Mouse (Mus musculus) neural tube, embryonic 11.5 days (tissue): ENCODE data around the gene Nfatc3. TPM values are rescaled to one million over a fixed set of nuclear protein-coding genes. Genes with fewer than 3 reads are reported as not detected.

ENCODE experiments used
- ATAC-seq: fragments of 200-750 bp; cut with Nextera tagmentation; 2 replicates; pipeline ENCODE4 v1.8.0; 2017; ENCODE audit warnings: moderate number of reproducible peaks, mild to moderate bottlenecking, moderate TSS enrichment, moderate library complexity; ENCODE audit not compliant: insufficient read depth, low FRiP score, low TSS enrichment
- DNase-seq: peaks from one replicate; pipeline ENCODE4 v3.0.0-alpha.2; 2015; ENCODE audit warnings: low spot score
- H3K27ac ChIP-seq: fragments of 300-500 bp; sonication (generic); 2 replicates; pipeline ENCODE4 v1.5.1; 2014; ENCODE audit warnings: low read depth, mild to moderate bottlenecking, low read length
- H3K27me3 ChIP-seq: fragments of 300-500 bp; sonication (generic); 2 replicates; pipeline ENCODE4 v1.6.1; 2014; ENCODE audit warnings: mild to moderate bottlenecking, low read length, mixed read lengths; ENCODE audit not compliant: control insufficient read depth, insufficient read depth
- H3K36me3 ChIP-seq: fragments of 300-500 bp; sonication (generic); 2 replicates; pipeline ENCODE4 v1.6.1; 2014; ENCODE audit warnings: mild to moderate bottlenecking, low read length, moderate library complexity, mixed read lengths; ENCODE audit not compliant: control insufficient read depth, insufficient read depth
- H3K4me1 ChIP-seq: fragments of 300-500 bp; sonication (generic); 2 replicates; pipeline ENCODE4 v1.6.1; 2014; ENCODE audit warnings: low read length, mixed read lengths; ENCODE audit not compliant: control insufficient read depth, insufficient read depth
- H3K4me2 ChIP-seq: fragments of 300-500 bp; sonication (generic); 2 replicates; pipeline ENCODE4 v1.6.1; 2014; ENCODE audit warnings: low read depth, mild to moderate bottlenecking, moderate library complexity
- H3K4me3 ChIP-seq: fragments of 300-500 bp; sonication (generic); 2 replicates; pipeline ENCODE4 v1.5.1; 2014; ENCODE audit warnings: low read depth, low read length
- H3K9ac ChIP-seq: fragments of 300-500 bp; sonication (generic); 2 replicates; pipeline ENCODE4 v1.6.1; 2014; ENCODE audit warnings: mild to moderate bottlenecking, low read length
- H3K9me3 ChIP-seq: fragments of 300-500 bp; sonication (generic); 2 replicates; pipeline ENCODE4 v1.6.1; 2016; ENCODE audit warnings: low read length; ENCODE audit not compliant: control insufficient read depth
- WGBS: fragments of 180-500 bp; shearing (Covaris S2); extraction: QIAGEN DNeasy Blood & Tissue Kit; methylation state at CpG from one replicate; pipeline ENCODE4 v1.1.7; 2014; 5-methylcytosine and 5-hydroxymethylcytosine counted together
- polyA plus RNA-seq: library from polyadenylated mRNA; unstranded; fragments of >200 nt; fragmentation: Nextera tagmentation; extraction: Ambion mirVana; gene quantifications from 2 replicates; pipeline ENCODE4 v1.2.1, GENCODE M21; 2014

Gene Nfatc3
- polyA plus RNA-seq, 1 experiment from 2014 or later, result 3.4 TPM

- H3K4me3 ChIP-seq, result no peak overlapping the region
- H3K27ac ChIP-seq, result no peak overlapping the region
- no peak overlapping the region for H3K4me2 ChIP-seq
- H3K4me1 ChIP-seq, result no peaks in the 10 kb centered on the region
- no peaks in the 10 kb centered on the region for H3K27me3 ChIP-seq
- H3K9me3 ChIP-seq, result no peaks in the 10 kb centered on the region
- no peaks in the 10 kb centered on the region; the same call in 1 of the 2 replicates for H3K36me3 ChIP-seq
- no peak overlapping the region for H3K9ac ChIP-seq
- no peak for ATAC-seq
- 94% methylated on average over 10 of the region's 10 CpGs for WGBS
- no peak for DNase-seq
Measured at GRCm38 (mm10) chr8:106038721-106039120, 19.9 kb upstream of the Nfatc3 start.

- no peak overlapping the region for H3K27ac ChIP-seq
- no peaks in the 10 kb centered on the region for H3K9me3 ChIP-seq
- no peaks in the 10 kb centered on the region for H3K27me3 ChIP-seq
- H3K36me3 ChIP-seq, result no peaks in the 10 kb centered on the region; the same call in 1 of the 2 replicates
- 91% methylated on average over 4 of the region's 4 CpGs for WGBS
- ATAC-seq, result no peak
- no peak overlapping the region for H3K9ac ChIP-seq
- no peak overlapping the region for H3K4me3 ChIP-seq
- H3K4me2 ChIP-seq, result no peak overlapping the region
- no peak for DNase-seq
- H3K4me1 ChIP-seq, result no peaks in the 10 kb centered on the region
Measured at GRCm38 (mm10) chr8:106039605-106040004, 19.0 kb upstream of the Nfatc3 start.

GRCm38 (mm10) chr8:106040218-106040617, 18.4 kb upstream of the Nfatc3 start:
- Histone ChIP-seq H3K27me3 (no peaks in the 10 kb centered on the region), H3K4me2 (no peak overlapping the region), H3K9me3 (no peaks in the 10 kb centered on the region), H3K27ac (no peak overlapping the region), H3K9ac (no peak overlapping the region), H3K4me3 (no peak overlapping the region), H3K36me3 (no peaks in the 10 kb centered on the region; the same call in 1 of the 2 replicates), H3K4me1 (no peaks in the 10 kb centered on the region)
- DNase-seq (no peak), ATAC-seq (no peak)
- WGBS, result 75% methylated on average over 4 of the region's 4 CpGs

DNA sequence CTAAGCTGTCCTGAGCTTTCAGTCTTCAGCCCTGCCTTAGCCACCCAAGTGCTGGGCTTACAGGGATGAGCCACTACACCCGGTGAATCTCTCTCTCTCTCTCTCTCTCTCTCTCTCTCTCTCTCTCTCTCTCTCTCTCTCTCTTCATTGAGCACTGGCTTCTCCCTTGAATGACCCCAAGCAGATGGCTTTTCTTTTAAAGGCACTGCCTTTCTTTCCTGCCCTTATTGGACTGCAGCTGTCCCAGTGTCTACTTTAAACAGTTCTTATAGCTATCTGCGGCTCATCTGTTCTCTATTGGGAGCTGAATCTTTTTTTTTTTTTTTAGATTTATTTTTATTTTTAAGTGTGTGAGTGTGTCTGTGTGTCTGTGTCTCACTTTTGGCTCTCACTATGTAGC, 15.6 kb upstream of the Nfatc3 start:
- DNase-seq (no peak), ATAC-seq (no peak)
- H3K27ac ChIP-seq, result no peak overlapping the region
- H3K4me1 ChIP-seq, result no peaks in the 10 kb centered on the region
- H3K9me3 ChIP-seq, result no peaks in the 10 kb centered on the region
- H3K27me3 ChIP-seq, result no peaks in the 10 kb centered on the region
- 65% methylated on average over 2 of the region's 2 CpGs for WGBS
- H3K4me2 ChIP-seq, result no peak overlapping the region
- H3K9ac ChIP-seq, result no peak overlapping the region
- H3K36me3 ChIP-seq, result no peaks in the 10 kb centered on the region; the same call in 1 of the 2 replicates
- H3K4me3 ChIP-seq, result no peak overlapping the region

DNA sequence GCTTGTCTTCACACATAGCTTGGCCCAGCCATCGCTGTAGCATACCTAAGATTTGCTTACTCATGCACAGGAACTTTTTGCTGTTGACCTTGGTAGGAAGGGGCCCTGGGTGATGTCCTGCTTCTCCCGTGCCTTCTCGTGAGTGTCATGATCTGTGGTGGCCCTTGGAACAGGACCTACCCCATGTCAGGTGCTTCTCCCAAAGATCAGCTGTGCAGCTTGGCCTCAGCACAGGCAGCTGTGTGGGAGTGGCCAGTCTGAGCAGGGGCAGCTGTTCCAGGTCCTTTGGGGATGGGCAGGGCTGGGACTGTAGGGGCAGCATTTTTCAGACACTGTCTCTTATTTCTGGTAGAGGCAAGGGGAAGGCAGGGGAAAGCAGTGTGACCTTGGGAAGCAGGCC, 14.5 kb upstream of the Nfatc3 start:
- Histone ChIP-seq H3K27ac (no peak overlapping the region; the same call in 1 of the 2 replicates), H3K4me1 (no peaks in the 10 kb centered on the region), H3K36me3 (no peaks in the 10 kb centered on the region; the same call in 1 of the 2 replicates), H3K9me3 (no peaks in the 10 kb centered on the region), H3K4me3 (no peak overlapping the region), H3K4me2 (no peak overlapping the region), H3K9ac (no peak overlapping the region), H3K27me3 (no peaks in the 10 kb centered on the region)
- 83% methylated on average over 3 of the region's 3 CpGs for WGBS
- DNase-seq, result peak; percentile 34
- no peak for ATAC-seq

- Histone ChIP-seq H3K9me3 (no peaks in the 10 kb centered on the region), H3K36me3 (no peaks in the 10 kb centered on the region), H3K9ac (no peak overlapping the region), H3K27ac (no peak overlapping the region), H3K4me2 (no peak overlapping the region), H3K27me3 (no peaks in the 10 kb centered on the region), H3K4me3 (no peak overlapping the region), H3K4me1 (no peaks in the 10 kb centered on the region)
- ATAC-seq (no peak), DNase-seq (no peak)
- 86% methylated on average over 11 of the region's 11 CpGs for WGBS
Measured at GRCm38 (mm10) chr8:106046872-106047559, 11.6 kb upstream of the Nfatc3 start.

DNA sequence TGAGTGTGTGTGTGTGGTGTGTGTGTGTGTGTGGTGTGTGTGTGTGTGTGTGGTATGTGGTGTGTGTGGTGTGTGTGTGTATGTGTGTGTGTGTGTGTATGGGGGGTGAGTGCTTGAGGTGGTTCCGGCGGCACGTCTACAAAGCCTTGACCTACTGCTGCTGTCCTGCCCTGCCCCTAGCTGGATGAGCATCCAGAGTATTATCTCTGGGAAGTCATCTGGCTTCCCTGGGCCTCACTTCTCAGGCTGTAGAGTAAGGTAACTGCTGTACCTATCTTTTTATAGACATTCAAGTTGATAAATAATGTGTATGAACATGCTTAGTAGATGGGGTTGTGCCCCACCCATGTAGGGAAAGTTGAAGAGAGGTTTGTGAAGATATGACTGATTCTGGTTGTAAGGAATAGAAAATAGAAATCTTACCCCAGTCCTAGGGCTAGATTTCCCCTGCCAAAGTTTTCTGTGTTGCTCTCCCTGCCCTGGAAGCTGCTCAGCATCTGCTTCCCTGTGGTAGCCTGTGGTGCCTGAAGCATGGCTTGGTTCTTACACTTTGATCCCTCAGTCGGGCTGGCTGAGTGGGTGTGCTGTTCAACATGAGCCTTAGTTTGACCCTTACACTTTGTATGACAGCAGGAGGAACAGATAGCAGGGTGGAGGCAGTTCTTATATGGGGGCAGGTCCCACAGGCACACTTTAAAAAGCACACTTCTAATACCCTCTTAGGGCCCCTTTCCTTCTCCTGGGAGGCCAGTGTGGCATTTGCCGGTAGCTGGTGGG, 10.6 kb upstream of the Nfatc3 start:
- H3K4me2 ChIP-seq, result no peak overlapping the region
- H3K36me3 ChIP-seq, result no peaks in the 10 kb centered on the region
- 93% methylated on average over 5 of the region's 5 CpGs for WGBS
- no peaks in the 10 kb centered on the region for H3K27me3 ChIP-seq
- DNase-seq (no peak), ATAC-seq (no peak)
- no peak overlapping the region for H3K9ac ChIP-seq
- no peak overlapping the region for H3K4me3 ChIP-seq
- H3K4me1 ChIP-seq, result no peaks in the 10 kb centered on the region
- H3K27ac ChIP-seq, result no peak overlapping the region
- no peaks in the 10 kb centered on the region for H3K9me3 ChIP-seq

DNA sequence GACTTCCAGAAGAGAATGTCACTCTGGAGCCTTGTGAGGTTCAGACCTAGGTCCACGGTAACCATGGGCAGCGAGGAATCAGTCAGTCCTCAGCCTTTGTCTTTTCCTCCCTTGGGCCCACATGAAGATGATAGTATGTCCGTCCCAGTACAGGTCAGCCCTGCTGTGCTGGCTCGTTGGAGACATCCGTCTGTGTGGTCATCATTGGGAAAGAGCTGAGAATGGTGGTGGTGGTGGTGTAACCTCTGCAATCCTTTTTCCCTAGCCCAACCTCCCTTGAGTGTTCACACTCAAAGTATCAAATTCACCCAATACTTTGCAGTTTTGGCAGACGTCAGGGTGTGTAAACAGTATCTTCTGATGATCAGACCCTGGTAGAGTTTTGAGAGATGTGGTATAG, 8.8 kb upstream of the Nfatc3 start:
- H3K9me3 ChIP-seq, result no peaks in the 10 kb centered on the region
- ATAC-seq, result no peak
- no peak overlapping the region for H3K27ac ChIP-seq
- no peak overlapping the region for H3K9ac ChIP-seq
- WGBS, result 86% methylated on average over 6 of the region's 6 CpGs
- no peaks in the 10 kb centered on the region for H3K36me3 ChIP-seq
- DNase-seq, result no peak
- no peaks in the 10 kb centered on the region for H3K4me1 ChIP-seq
- no peak overlapping the region for H3K4me2 ChIP-seq
- H3K4me3 ChIP-seq, result no peak overlapping the region
- H3K27me3 ChIP-seq, result no peaks in the 10 kb centered on the region

- Histone ChIP-seq H3K27ac (no peak overlapping the region), H3K9me3 (no peaks in the 10 kb centered on the region), H3K4me2 (no peak overlapping the region), H3K4me1 (no peaks in the 10 kb centered on the region), H3K9ac (no peak overlapping the region), H3K27me3 (no peaks in the 10 kb centered on the region), H3K36me3 (no peaks in the 10 kb centered on the region), H3K4me3 (no peak overlapping the region)
- ATAC-seq, result no peak
- DNase-seq, result no peak
- WGBS, result 91% methylated on average over 3 of the region's 3 CpGs
Measured at GRCm38 (mm10) chr8:106051068-106051467, 7.6 kb upstream of the Nfatc3 start.
